Mouse (Mus musculus): ENCODE data around the gene Fndc3b. TPM values are rescaled to one million over a fixed set of nuclear protein-coding genes. Genes with fewer than 3 reads are reported as not detected.
A peak's percentile ranks its signal among the peaks of the same experiment; 100 is the strongest.
"Not testable (repeated sequence)": the region's sequence is repeated elsewhere in the genome, so short reads cannot be mapped to it uniquely, and the experiment has no call there.

Gene Fndc3b
- polyA plus RNA-seq, 2 experiments from 2014 or later: 0.28 to 0.51 TPM

DNA sequence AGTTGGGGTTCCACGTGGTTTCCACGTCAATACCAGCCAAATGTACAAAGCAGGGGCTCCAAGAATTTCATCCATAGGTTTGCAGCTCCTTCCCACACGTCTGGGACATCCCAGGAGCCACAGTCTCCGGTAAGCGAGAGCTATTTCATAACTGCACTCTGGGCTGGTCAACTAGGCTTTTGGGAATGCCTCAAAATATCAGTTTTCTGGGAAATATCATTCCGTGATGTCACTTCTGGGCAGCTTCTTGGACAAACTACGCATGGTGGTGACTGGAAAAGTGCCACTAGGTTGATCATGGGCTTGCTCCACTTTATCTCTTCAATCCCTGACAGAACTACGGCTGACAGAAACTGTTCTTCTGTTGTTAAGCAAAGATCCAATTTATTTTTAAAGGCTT lies 217.0 kb downstream of the Fndc3b start:
- no peak for ATAC-seq

DNA sequence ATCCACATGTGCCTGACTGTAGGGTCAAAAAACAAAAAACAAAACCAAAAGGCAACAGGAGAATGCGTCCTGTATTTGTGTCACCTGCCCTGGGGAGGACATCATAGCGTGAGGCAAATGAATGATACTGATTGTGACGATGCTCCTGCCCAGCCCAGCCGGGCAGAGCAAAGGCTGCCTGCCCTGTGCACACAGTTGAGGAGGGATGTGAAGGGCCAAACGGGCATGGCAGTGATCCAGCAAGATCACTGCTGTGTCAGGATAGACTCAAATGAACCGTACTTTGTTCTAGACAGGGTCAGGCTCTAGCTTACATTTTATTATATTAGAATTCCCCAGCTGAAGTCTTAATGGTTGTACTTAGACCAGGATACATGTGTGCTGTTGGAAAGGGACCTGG lies 219.3 kb downstream of the Fndc3b start:
- ATAC-seq: no peak

DNA sequence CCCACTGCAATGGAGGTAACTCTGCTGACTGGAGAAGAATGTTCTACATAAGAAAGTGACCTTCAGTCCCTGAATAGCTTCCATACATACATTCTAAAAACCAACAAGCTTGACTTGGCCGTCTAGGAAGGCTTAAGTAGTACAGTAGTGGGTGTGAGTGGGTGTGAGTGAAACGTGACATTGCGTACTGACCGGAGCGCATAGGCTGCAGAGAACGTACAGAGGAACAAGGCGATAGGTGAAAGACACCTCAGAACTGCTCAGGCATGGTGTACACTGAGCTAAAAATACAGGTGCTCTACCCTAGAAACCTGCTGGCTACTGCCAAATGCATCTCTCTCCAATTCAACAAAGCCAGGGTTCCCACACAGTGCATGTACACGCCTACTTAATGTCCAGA lies 219.7 kb downstream of the Fndc3b start:
- ATAC-seq: no peak

DNA sequence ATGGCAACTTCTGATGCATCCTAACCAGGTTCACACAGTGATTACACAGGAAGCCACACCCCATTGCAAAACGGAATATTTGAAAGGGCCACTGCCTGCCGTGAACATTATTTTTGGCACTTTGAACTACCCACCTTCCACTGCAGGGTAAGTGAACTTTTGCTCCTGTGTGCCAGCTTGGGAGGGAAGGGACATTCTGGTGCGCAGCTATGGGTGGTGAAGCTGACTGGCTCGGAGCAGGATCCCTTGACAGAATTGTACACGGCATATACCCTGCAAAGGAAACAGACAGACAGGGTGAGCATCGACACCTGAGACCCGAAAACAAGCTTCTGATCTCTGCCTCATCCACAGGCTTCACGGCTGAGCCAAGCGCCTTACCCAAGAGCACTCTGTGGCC lies 220.2 kb downstream of the Fndc3b start:
- ATAC-seq: no peak

DNA sequence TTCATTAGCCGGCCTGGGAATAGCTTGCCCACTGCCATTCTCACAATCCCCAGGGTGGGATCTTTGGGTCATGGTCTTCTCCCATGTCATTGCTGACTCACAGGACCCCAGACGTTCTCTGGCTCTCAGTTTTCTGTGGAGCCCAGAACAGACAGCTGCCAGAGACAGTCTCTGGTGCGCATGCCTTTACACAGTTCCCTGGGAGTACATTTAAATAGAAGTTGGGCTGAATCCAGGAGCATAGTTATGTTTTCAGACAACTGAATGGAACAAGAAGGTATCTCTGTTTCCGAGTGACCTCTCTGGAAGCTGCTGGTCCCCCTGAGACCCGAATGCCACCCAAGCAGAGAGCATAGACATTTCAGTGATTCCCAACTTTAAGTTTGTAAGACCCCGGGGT lies 221.6 kb downstream of the Fndc3b start:
- no peak for ATAC-seq

DNA sequence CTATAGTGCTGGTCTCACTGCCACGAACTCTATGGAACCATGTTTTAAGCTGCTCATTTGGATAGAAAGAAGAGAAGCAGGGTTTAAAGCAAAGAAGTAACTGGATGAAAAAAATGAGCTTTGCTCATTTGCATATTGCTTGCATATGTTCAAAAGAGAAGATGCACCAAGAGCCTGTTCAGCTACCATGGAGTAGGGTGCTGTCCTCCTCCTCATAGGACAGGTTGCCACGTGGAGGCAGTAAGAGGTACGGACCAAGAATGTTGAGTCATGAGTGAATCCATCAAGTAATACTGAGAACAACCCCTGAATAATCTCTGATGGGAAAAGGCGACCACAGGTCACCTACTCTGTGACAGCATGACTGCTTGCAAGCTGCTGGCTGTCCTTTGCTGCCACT lies 226.0 kb downstream of the Fndc3b start:
- ATAC-seq: no peak

DNA sequence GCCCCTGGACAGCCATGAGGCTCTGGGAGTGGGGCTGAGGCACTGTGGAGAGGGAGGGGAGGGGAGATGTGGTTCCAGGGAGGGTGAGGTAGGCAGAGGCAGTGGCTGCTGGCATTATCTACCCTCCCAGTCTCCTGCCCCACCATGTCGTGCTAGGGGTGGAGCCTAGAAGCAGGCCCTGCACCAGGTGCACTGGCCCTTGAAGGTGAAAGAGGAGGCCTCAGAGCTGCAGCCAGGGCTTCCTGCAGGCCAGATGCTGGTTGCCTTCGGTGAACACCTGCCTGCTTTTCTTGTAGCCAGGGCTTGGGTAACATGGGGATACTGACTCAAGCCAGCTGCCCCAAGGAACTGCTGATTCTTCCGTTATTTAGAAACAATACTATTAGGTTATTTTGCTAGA lies 226.4 kb downstream of the Fndc3b start:
- ATAC-seq: no peak

DNA sequence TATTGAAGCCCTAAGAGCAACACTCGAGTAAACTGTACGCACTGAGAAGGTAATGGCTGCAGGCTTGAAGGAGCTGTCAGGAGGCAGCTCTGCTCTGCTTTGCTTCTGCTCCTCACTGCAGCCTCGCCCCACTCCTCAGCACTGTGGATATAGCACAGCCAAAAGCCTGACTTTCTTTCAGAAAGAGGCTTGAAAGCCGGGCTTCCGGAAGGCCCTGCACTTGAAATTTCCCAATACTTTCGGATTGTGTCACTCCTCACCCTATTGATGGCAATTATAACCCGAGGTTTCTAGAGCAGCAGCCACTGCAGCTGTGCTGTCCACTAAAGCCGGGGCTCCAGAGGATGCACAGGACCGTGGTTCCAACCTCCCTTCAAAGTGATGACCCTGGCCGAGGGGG lies 227.3 kb downstream of the Fndc3b start:
- no peak for ATAC-seq

DNA sequence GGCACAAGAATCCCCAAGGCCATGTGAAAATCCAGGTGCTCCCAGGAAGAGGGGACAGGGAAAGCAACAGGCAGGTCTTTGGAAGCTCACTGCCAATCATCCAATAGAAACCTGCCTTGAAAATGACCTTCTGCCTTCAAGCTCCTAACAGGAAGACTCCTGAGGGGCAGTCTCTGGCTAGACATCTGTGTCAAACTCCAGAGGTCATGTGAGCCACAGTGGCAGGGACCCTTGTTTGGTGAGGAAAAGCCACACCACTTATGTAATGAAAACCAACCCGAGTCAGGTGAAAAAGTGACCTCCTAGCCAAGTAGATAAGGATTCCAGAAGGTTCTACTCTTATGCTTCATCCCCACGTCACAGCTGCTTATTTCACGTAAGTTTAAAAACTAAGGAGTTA lies 227.8 kb downstream of the Fndc3b start:
- ATAC-seq: no peak

DNA sequence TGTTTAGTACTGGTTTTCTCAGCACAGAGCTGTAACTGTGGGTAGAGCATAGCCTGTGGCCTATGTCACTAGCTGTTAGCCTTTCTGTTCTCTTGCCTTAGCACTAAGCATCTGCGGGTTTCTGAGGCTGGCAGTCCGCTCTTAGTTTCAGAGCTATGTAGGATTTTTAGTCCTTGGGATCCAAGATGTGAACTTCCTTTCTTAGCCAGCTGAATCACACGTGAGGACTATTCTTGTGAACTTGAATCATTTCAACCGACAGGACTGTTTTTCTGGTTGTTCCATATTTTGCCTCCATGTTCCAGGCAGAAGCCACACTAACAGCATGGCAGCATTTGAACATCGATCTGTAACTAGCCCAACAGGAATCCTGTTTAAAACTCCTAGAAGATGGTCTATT lies 229.4 kb downstream of the Fndc3b start:
- ATAC-seq: no peak

DNA sequence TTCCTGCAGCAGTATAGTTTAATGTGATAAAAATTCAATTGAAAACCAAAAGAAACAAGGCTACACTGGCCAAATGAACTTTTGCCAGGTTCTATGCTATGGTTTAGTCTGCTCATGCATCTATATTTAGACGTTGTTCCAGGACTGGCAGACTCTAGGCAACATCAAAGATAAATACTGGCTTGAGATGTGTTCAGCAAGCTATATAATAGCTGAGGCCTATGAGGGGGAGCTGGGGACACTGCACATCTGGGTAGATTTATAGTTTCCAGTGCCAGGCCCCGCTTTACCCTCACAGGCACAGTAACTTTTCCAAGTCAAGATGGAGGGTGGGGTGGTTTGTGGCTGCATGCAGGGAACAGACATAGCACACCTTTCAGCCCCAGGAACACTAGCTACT lies 231.7 kb downstream of the Fndc3b start:
- no peak for ATAC-seq

DNA sequence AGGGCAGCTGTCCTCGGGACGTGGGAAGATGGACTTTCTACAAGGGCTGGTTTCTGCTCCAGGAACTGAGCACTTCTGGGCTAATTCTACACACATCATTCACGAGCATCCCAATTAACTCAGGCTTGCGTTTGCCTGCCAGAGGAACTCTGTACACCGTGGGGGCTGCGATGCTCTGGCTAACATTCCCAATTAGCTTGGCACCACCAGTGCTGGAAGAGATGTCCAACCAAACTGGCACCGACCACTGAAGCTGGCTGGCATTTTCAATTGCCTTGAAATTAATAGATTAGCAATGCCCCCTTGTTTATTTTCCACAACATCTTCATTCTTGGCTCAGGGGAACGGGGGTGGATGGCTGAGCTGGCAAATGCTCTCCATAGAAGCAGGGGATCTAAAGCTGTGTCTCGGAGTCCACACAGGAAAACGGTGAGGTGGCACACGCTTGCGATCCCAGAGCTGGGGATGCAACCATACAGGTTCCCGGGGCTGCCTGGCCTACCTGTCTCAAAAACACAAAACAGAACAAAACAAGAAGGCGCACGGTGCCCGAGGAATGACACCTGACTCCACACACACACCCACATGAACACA lies 232.4 kb downstream of the Fndc3b start:
- no peak for ATAC-seq

DNA sequence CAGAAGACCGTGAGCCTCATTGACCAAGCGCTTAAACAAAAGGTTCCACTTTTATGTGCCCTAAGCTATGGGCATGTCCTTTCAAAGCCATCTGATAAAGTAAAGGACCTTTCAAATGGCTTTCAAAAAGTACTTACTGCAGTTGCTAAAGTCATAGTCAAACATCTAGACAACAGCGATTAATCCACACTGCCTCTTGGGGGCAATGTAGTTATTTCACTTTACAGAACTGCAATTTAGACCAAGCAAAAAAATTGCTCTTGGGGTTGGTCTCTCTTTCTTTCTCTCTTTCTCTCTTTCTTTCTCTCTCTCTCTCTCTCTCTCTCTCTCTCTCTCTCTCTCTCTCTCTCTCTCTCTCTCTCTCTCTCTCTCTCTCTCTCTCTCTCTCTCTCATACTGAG lies 233.4 kb downstream of the Fndc3b start:
- not testable (repeated sequence) for ATAC-seq

DNA sequence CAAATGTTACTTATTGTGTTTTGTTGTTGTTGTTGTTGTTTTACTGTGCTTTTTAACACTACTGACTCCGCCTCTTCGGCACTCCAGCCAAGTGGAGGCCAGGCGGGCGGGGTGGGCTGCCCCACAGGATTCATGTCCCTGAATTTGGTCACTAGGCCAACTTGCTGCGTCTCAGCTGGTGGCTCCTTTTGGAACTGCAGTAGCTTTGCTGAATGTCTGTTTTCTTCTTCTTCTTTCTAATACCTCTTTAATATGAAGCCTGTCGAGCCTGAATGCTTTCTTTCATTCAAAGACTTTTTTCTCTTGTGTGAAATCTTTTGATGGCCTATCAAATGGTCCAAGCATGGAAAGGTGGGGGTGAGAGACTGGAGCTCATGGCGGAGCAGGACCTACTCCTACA lies 235.2 kb downstream of the Fndc3b start:
- ATAC-seq: no peak

DNA sequence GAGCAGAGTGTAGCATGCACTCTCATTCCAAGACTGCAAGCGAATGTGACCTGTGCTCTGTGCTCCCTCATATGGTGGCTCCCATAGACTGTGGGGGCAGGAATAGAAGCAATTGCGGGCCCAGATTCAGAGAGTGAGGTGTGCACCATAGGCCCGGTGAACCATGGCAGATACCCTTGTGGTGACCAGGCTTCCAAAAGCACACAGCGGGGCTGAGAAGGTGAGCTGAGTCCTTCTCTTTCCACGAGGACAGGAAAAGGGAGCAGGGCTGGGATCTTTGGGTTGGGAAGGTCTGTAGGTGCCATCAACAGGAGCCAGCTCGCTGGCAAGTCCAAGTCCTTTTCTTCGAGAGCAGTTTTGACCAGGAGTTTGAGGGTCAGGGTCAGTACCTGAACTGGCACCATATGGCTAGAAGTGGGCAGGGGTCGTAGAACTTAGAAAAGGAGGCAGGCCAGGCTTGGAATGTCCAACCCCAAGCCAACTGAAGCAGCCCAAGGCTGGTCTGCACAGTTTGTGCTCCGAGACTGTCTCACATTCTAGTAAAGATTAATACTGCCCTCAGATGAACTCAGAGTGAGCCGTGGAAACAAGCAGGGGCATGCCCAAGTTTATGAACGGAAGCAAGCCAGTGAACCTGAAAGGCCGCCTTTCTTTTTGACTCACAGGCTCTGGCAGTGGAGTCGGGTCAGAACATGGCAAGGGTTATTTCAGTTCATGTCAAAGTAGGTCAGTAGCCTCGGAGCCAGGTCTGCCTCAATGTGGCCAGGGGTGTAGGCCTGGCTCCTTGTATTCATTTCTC lies 237.1 kb downstream of the Fndc3b start:
- ATAC-seq: no peak

DNA sequence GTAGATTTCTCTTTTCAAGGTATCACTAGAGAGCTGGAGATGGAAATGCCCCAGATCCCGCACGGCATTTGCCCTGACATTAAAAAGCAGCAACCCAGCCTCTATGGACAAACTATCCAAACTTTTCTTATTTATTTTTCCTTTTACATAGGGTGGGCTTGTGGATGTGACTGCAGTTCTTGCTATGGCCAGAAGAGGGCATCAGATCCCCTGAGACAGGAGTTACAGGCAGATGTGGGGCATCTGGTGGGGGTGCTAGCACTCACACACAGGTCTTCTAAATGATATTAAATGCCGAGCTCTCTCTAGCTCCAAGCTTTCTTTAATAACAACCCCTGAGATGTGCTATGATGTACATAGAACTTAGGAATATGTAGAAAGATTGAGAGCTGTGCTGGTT lies 238.3 kb downstream of the Fndc3b start:
- ATAC-seq: no peak

DNA sequence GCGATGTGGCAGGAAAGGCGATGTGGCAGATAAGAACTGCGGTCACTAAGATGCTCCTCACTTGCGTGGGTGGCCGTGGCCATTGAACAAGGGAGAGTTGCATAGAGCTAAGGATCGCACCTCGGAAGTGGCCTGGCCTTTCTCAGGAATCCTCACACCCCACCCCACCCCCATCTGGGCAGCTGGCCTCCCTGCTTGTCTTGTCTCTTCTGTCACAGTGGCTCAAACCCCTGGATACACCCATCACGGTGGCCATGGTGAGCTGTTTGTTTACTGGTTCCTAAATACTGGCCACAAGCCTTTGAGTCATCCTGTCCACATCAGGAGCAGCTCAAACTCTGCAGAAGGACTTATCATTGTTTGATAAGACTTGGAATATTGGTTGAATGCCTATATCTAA lies 240.3 kb downstream of the Fndc3b start:
- no peak for ATAC-seq

DNA sequence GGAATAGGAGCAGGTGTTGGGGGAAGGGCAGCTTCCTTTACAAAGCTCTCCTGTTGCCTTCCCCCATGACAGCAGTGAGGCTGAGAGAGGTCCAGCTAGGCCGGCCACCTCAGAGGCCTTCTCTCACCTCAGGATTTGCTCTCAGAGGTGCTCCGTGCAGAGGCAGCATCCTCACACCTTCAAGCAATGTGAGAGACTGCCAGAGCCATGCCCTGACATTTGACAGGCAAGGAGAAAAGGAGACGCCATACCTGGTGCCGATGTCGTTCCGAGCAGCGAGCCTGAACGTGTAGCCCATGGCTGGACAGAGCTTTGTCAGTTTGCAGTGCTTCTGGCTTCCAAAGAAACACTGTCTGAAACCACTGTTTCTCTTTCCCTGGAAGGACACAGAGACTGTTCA lies 241.1 kb downstream of the Fndc3b start:
- ATAC-seq: no peak

DNA sequence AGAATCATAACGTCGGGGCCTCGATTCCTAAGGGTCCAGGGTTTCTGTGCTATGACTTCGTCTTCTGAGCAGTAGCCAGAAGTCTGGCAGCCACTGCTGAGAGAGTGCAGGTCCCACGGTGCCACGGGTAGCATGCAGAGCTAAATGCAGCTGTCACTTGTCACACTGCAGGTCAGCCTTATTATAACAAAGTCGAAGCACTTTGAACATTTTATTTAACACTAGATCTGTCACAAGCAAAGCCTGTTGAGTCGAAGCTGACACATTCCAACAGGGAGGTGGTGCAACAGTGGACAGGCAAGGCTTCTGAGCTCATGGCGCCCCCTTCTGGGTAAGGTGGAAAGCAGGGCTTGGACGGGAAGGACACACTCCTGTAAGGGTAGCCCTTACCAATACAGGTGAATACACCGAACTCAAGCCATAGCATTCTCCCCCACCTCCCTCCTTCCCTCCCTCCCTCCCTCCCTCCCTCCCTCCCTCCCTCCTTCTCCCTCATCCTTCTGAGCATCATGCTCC lies 243.5 kb downstream of the Fndc3b start:
- ATAC-seq: no peak

DNA sequence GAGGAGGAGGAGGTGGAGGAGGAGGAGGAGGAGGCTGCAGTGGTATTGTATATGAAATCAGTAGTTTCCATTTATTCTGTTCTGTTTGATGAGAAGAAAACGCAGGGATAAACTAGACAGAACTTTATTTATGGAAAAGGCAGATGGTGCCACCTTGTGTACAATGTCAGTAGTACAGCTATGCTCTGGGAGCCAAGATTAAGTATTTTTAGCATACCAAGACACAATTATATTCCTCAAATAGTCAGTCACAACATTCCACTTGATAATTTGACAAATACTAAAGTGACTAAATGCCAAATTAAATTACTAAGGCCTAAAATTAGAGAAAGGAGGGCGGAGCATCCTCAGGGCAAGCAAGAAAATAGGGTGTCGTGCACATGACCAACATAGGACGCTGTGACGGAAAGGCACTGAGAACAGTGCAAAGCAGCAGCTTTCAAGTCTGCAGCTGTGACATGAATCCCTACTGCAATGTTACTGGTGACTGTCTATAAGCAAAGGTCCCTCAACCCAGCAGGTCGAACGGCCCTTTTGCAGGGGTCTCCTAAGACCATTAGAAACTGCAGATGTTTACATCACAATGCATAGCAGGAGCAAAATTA lies 244.7 kb downstream of the Fndc3b start:
- ATAC-seq: peak; percentile 41

DNA sequence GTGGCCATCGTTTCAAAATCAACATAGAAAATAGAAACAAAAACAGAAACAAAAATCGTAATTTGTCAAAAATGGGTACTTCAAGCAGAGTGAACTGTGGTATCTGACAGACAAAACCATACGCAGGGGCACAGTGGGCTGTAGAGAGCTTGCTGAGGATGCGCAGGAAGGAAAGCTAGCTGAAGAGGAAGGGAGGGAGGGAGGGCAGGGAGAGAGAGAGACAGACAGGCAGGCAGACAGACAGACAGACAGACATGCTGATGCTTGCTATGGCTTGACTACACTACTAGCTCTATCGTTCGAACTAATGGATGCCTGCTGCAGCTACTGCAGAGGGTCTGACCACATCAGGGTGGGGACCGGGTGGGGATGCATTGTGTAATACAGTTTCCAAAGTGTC lies 247.7 kb downstream of the Fndc3b start:
- ATAC-seq: no peak

DNA sequence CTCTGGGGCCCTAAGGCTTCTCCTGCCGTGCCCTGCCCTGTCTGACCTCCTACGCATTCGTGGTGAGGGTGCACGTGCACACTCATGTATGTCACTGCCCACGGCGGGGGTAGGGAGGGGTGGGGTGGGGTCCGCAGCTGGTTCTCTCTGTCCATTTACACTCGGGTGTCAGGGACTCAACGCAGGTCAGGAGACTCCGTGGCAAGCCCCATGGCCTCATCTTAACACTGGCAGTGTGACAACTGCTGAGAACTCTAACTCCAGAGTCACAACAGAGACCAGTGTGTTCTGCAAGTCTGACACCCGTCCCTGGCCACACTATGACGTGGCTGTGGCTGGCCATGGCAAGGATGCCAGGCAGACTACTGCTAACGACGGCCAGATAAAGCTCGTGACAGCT lies 248.2 kb downstream of the Fndc3b start:
- ATAC-seq: no peak

DNA sequence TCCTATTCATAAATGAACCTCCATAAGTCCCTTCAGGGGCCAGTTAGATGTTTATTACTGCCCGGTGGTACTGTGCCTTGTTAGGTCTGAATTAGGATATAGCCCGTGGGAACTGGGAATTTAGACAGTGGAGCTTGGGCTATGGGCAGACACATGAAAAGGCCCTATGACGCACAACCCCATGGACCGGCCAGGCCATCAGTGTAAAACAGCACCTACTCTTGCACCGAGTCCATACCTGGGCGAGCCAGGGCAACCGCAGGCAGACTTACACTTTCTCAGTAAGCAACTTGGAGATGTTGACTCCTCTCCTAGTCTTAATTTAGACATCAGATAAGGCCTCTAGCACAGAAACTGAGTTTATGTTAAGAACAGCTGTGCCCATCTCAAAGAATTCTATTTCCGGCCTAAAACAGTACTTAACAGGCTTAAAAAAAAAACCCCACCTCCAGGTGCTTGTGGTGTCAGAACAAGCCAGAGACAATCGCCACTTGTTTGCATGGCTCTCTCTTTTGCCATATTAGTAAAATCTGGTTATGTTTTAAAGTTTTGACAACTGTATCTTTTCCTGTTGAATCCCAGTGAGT lies 248.7 kb downstream of the Fndc3b start:
- ATAC-seq: peak; percentile 52

DNA sequence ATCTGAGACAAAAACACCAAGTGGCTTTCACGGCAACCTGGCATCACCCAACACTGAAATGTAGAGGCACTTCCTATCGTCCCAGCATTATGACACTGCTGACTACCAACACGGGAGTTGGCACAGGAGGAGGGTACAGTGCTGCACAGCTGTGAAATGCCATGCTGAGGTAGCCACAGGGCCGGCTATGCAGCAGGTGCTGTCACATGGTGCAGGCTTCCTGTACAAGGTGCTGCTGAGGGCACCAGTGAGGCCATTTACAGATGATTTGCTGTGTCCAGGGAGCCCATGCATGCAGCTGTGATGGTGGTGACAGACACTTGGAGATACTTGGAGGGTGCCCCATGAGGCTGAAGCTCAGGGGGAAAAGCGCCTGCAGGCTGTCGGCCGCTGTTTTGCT lies 249.2 kb downstream of the Fndc3b start:
- no peak for ATAC-seq

All from CD4-positive, CD25-positive, alpha-beta regulatory T cell, adult 4 months (primary cell).